In genomic region chr2:145674496-145675141, GRCm38 (mm10) we compare ENCODE assay signal across 8 mouse cellular contexts. TPM values are rescaled to one million over a fixed set of nuclear protein-coding genes. Genes with fewer than 3 reads are reported as not detected.
DNase-seq lines count a peak whose midpoint lies in the region; ATAC-seq and TF ChIP-seq lines count a peak whose summit lies in the region.

No protein-coding gene starts in this region.

- peak overlapping the region; percentile 92 for H3K4me3 ChIP-seq in megakaryocyte, embryonic 14.5 days (replicated peaks)
- H3K4me3 ChIP-seq in embryonic facial prominence, embryonic 14.5 days (ENCODE audit: low read depth, low read length) = peak overlapping the region; percentile 60
- peak overlapping the region; percentile 66 for H3K4me3 ChIP-seq in limb, embryonic 12.5 days (replicated peaks)
- peak overlapping the region; percentile 77 for H3K4me3 ChIP-seq in small intestine, adult 2 months (ENCODE audit: low read depth, low read length)

- H3K9me3 ChIP-seq in megakaryocyte, embryonic 14.5 days = peaks cover 15% of the 10 kb centered on the region
- no peaks in the 10 kb centered on the region for H3K9me3 ChIP-seq in embryonic facial prominence, embryonic 14.5 days (ENCODE audit: control insufficient read depth, low read length)
- peaks cover 7% of the 10 kb centered on the region; the same call in 1 of the 2 replicates for H3K9me3 ChIP-seq in limb, embryonic 12.5 days

- DNase-seq in embryonic facial prominence, embryonic 14.5 days (ENCODE audit: low spot score) = peak; percentile 29
- DNase-seq in frontal cortex, postnatal 25 days (ENCODE audit: low spot score in 2 of 2) = no peak
- DNase-seq in adrenal gland, postnatal 36 days = no peak
- DNase-seq in natural killer cell, adult 2 months (ENCODE audit: low spot score in 2 of 2) = no peak

- no peak for TF ChIP-seq POLR2A in small intestine, adult 2 months (IDR thresholded peaks at IDR 0.05; ENCODE audit: low read depth, low read length)

- WGBS in embryonic facial prominence, embryonic 14.5 days = 2% methylated on average over 19 of the region's 23 CpGs
- 5% methylated on average over 23 of the region's 23 CpGs for WGBS in limb, embryonic 12.5 days
- WGBS in small intestine, adult 2 months = 4% methylated on average over 23 of the region's 23 CpGs

- TF ChIP-seq CTCF in small intestine, adult 2 months (IDR thresholded peaks at IDR 0.05; ENCODE audit: extremely low read depth, insufficient read length, insufficient replicate concordance, low read depth, low read length) = no peak

- H3K36me3 ChIP-seq in megakaryocyte, embryonic 14.5 days (replicated peaks; ENCODE audit: low read length) = no peaks in the 10 kb centered on the region
- no peaks in the 10 kb centered on the region for H3K36me3 ChIP-seq in embryonic facial prominence, embryonic 14.5 days (ENCODE audit: control insufficient read depth, insufficient read depth, low read length)
- H3K36me3 ChIP-seq in limb, embryonic 12.5 days = no peaks in the 10 kb centered on the region
- no peaks in the 10 kb centered on the region for H3K36me3 ChIP-seq in small intestine, adult 2 months (ENCODE audit: control insufficient read depth, insufficient read depth, low read length)

- H3K9ac ChIP-seq in embryonic facial prominence, embryonic 14.5 days (ENCODE audit: low read depth, low read length) = peak overlapping the region; percentile 73
- peak overlapping the region; percentile 72 for H3K9ac ChIP-seq in limb, embryonic 12.5 days (replicated peaks)

- ATAC-seq in megakaryocyte, adult 5-6 weeks (ENCODE audit: poor library complexity, severe bottlenecking) = no peak
- ATAC-seq in embryonic facial prominence, embryonic 14.5 days (ENCODE audit: low read depth) = peak; percentile 27
- ATAC-seq in limb, embryonic 12.5 days (ENCODE audit: insufficient number of reproducible peaks, insufficient read depth, low FRiP score, low TSS enrichment, low read depth) = peak; percentile 28

- peaks cover 42% of the 10 kb centered on the region for H3K27me3 ChIP-seq in megakaryocyte, embryonic 14.5 days (replicated peaks)
- no peaks in the 10 kb centered on the region for H3K27me3 ChIP-seq in embryonic facial prominence, embryonic 14.5 days (replicated peaks; ENCODE audit: control insufficient read depth, insufficient read depth, low read length)
- H3K27me3 ChIP-seq in limb, embryonic 12.5 days = no peaks in the 10 kb centered on the region
- no peaks in the 10 kb centered on the region for H3K27me3 ChIP-seq in small intestine, adult 2 months (ENCODE audit: control insufficient read depth, insufficient read depth, low read length)

- peak overlapping the region; percentile 89 for H3K4me2 ChIP-seq in embryonic facial prominence, embryonic 14.5 days (ENCODE audit: low read depth, low read length)
- peak overlapping the region; percentile 90 for H3K4me2 ChIP-seq in limb, embryonic 12.5 days

- peak overlapping the region; percentile 69 for H3K27ac ChIP-seq in embryonic facial prominence, embryonic 14.5 days (replicated peaks; ENCODE audit: low read depth, low read length)
- peak overlapping the region; percentile 80 for H3K27ac ChIP-seq in limb, embryonic 12.5 days
- no peak overlapping the region for H3K27ac ChIP-seq in small intestine, adult 2 months (ENCODE audit: insufficient read depth, low read depth, low read length)

- H3K4me1 ChIP-seq in megakaryocyte, embryonic 14.5 days = peaks cover 18% of the 10 kb centered on the region
- H3K4me1 ChIP-seq in embryonic facial prominence, embryonic 14.5 days (ENCODE audit: control insufficient read depth, insufficient read depth, low read length) = peaks cover 24% of the 10 kb centered on the region; the same call in 1 of the 2 replicates
- H3K4me1 ChIP-seq in limb, embryonic 12.5 days (replicated peaks) = peaks cover 33% of the 10 kb centered on the region
- H3K4me1 ChIP-seq in small intestine, adult 2 months (ENCODE audit: control insufficient read depth, insufficient read depth, insufficient read length, low read length) = no peaks in the 10 kb centered on the region

RNA-seq across cellular contexts. Expression of gene Rin2, which starts 0.4 kb away (rescaled TPM):
- 1.1 TPM in 1 of 2 replicates, not detected in the other for polyA plus RNA-seq in megakaryocyte, embryonic 14.5 days (2012; ENCODE audit: insufficient read depth, low replicate concordance)
- 34.1 and 39.7 TPM in 2 replicates for total RNA-seq in megakaryocyte, adult 5-6 weeks (2015)
- total RNA-seq in megakaryocyte, adult 5-6 weeks (2017) = 53.6 and 54.6 TPM in 2 replicates
- polyA plus RNA-seq in embryonic facial prominence, embryonic 14.5 days (2014; fragmentation: Nextera tagmentation; extraction: Ambion mirVana) = 33.0 and 34.7 TPM in 2 replicates
- 34.9 and 41.6 TPM in 2 replicates for polyA plus RNA-seq in limb, embryonic 12.5 days (2016; fragmentation: Nextera tagmentation; extraction: Ambion mirVana)
- 2.9 and 6.3 TPM in 2 replicates for polyA plus RNA-seq in small intestine, adult 2 months (2012; rRNA removed)
- total RNA-seq in adrenal gland, postnatal 36 days (2021) = 10 to 100 TPM; 29.3 to 41.4 TPM
